Mouse (Mus musculus): ENCODE results near the gene Ppp4r2. TPM values are rescaled to one million over a fixed set of nuclear protein-coding genes. Genes with fewer than 3 reads are reported as not detected.

The Ppp4r2 gene
- 8.1 and 8.7 TPM in 2 replicates for polyA plus RNA-seq (2015; fragmentation: Nextera tagmentation; extraction: Ambion mirVana)

GRCm38 (mm10) chr6:100833355-100833754 lies at the start of gene Ppp4r2:
Gene Ppp4r2, plus strand, starts transcription at chr6:100833622.
- under 1% methylated on average over 32 of the region's 50 CpGs for WGBS

GRCm38 (mm10) chr6:100787726-100788125 lies 45.7 kb upstream of the Ppp4r2 start:
- H3K9me3 ChIP-seq (ENCODE audit: control insufficient read depth, low read length), result no peaks in the 10 kb centered on the region
- H3K4me3 ChIP-seq (ENCODE audit: low read length), result no peak overlapping the region
- no peak for ATAC-seq
- no peaks in the 10 kb centered on the region for H3K36me3 ChIP-seq (ENCODE audit: control insufficient read depth, insufficient read depth, low read length)
- H3K4me1 ChIP-seq (ENCODE audit: control insufficient read depth, insufficient read depth, low read length), result no peaks in the 10 kb centered on the region
- H3K4me2 ChIP-seq (ENCODE audit: low read depth, low read length), result no peak overlapping the region
- H3K27ac ChIP-seq (ENCODE audit: low read length), result no peak overlapping the region
- WGBS, result 91% methylated on average over 1 of the region's 1 CpGs
- H3K9ac ChIP-seq (ENCODE audit: low read depth, low read length), result no peak overlapping the region
- H3K27me3 ChIP-seq (replicated peaks; ENCODE audit: control insufficient read depth, insufficient read depth, low read length), result no peaks in the 10 kb centered on the region

More at GRCm38 (mm10) chr6:100833355-100833754, at the start of gene Ppp4r2:
- peaks cover 13% of the 10 kb centered on the region; the same call in 1 of the 2 replicates for H3K36me3 ChIP-seq (ENCODE audit: control insufficient read depth, insufficient read depth, low read length)
- H3K4me1 ChIP-seq (ENCODE audit: control insufficient read depth, insufficient read depth, low read length), result peaks cover 14% of the 10 kb centered on the region
- H3K4me3 ChIP-seq (ENCODE audit: low read length), result peak within 1 kb of the TSS; percentile 89
- no peaks in the 10 kb centered on the region for H3K9me3 ChIP-seq (ENCODE audit: control insufficient read depth, low read length)
- H3K27ac ChIP-seq (ENCODE audit: low read length), result peak within 1 kb of the TSS; percentile 81
- peak within 1 kb of the TSS; percentile 67 for H3K4me2 ChIP-seq (ENCODE audit: low read depth, low read length)
- H3K9ac ChIP-seq (ENCODE audit: low read depth, low read length), result peak within 1 kb of the TSS; percentile 89
- ATAC-seq, result peak; percentile 96
- H3K27me3 ChIP-seq (replicated peaks; ENCODE audit: control insufficient read depth, insufficient read depth, low read length), result no peaks in the 10 kb centered on the region

- Histone ChIP-seq H3K27ac (ENCODE audit: low read length) (no peak overlapping the region), H3K9ac (ENCODE audit: low read depth, low read length) (no peak overlapping the region), H3K4me3 (ENCODE audit: low read length) (no peak overlapping the region), H3K9me3 (ENCODE audit: control insufficient read depth, low read length) (no peaks in the 10 kb centered on the region), H3K4me2 (ENCODE audit: low read depth, low read length) (no peak overlapping the region), H3K4me1 (ENCODE audit: control insufficient read depth, insufficient read depth, low read length) (no peaks in the 10 kb centered on the region), H3K27me3 (replicated peaks; ENCODE audit: control insufficient read depth, insufficient read depth, low read length) (no peaks in the 10 kb centered on the region), H3K36me3 (ENCODE audit: control insufficient read depth, insufficient read depth, low read length) (no peaks in the 10 kb centered on the region)
- no peak for ATAC-seq
- WGBS, result 90% methylated on average over 1 of the region's 1 CpGs
Measured at GRCm38 (mm10) chr6:100789161-100789560, 44.3 kb upstream of the Ppp4r2 start.

- H3K9ac ChIP-seq (ENCODE audit: low read depth, low read length), result no peak overlapping the region
- H3K36me3 ChIP-seq (ENCODE audit: control insufficient read depth, insufficient read depth, low read length), result no peaks in the 10 kb centered on the region
- no peaks in the 10 kb centered on the region for H3K4me1 ChIP-seq (ENCODE audit: control insufficient read depth, insufficient read depth, low read length)
- H3K27ac ChIP-seq (ENCODE audit: low read length), result no peak overlapping the region
- peaks cover under 1% of the 10 kb centered on the region; the same call in 1 of the 2 replicates for H3K9me3 ChIP-seq (ENCODE audit: control insufficient read depth, low read length)
- no peak for ATAC-seq
- 64% methylated on average over 3 of the region's 3 CpGs for WGBS
- H3K4me3 ChIP-seq (ENCODE audit: low read length), result no peak overlapping the region
- H3K27me3 ChIP-seq (replicated peaks; ENCODE audit: control insufficient read depth, insufficient read depth, low read length), result no peaks in the 10 kb centered on the region
- no peak overlapping the region for H3K4me2 ChIP-seq (ENCODE audit: low read depth, low read length)
Measured at GRCm38 (mm10) chr6:100792055-100792659, 41.3 kb upstream of the Ppp4r2 start.

GRCm38 (mm10) chr6:100792973-100793769 lies 40.3 kb upstream of the Ppp4r2 start:
- Histone ChIP-seq H3K9ac (ENCODE audit: low read depth, low read length) (no peak overlapping the region), H3K9me3 (ENCODE audit: control insufficient read depth, low read length) (peaks cover 2% of the 10 kb centered on the region; the same call in 1 of the 2 replicates), H3K27ac (ENCODE audit: low read length) (no peak overlapping the region), H3K4me1 (ENCODE audit: control insufficient read depth, insufficient read depth, low read length) (no peaks in the 10 kb centered on the region), H3K36me3 (ENCODE audit: control insufficient read depth, insufficient read depth, low read length) (no peaks in the 10 kb centered on the region), H3K27me3 (replicated peaks; ENCODE audit: control insufficient read depth, insufficient read depth, low read length) (no peaks in the 10 kb centered on the region), H3K4me2 (ENCODE audit: low read depth, low read length) (no peak overlapping the region), H3K4me3 (ENCODE audit: low read length) (no peak overlapping the region)
- 58% methylated on average over 14 of the region's 14 CpGs for WGBS
- no peak for ATAC-seq

- H3K27me3 ChIP-seq (replicated peaks; ENCODE audit: control insufficient read depth, insufficient read depth, low read length), result no peaks in the 10 kb centered on the region
- no peak for ATAC-seq
- no peak overlapping the region for H3K27ac ChIP-seq (ENCODE audit: low read length)
Measured at GRCm38 (mm10) chr6:100795797-100796196, 37.6 kb upstream of the Ppp4r2 start.

GRCm38 (mm10) chr6:100799290-100799689 lies 34.1 kb upstream of the Ppp4r2 start:
- Histone ChIP-seq H3K4me3 (ENCODE audit: low read length) (no peak overlapping the region), H3K4me1 (ENCODE audit: control insufficient read depth, insufficient read depth, low read length) (no peaks in the 10 kb centered on the region), H3K27ac (ENCODE audit: low read length) (no peak overlapping the region), H3K27me3 (replicated peaks; ENCODE audit: control insufficient read depth, insufficient read depth, low read length) (no peaks in the 10 kb centered on the region), H3K4me2 (ENCODE audit: low read depth, low read length) (no peak overlapping the region), H3K9ac (ENCODE audit: low read depth, low read length) (no peak overlapping the region), H3K36me3 (ENCODE audit: control insufficient read depth, insufficient read depth, low read length) (no peaks in the 10 kb centered on the region), H3K9me3 (ENCODE audit: control insufficient read depth, low read length) (peaks cover 2% of the 10 kb centered on the region; the same call in 1 of the 2 replicates)
- WGBS, result 92% methylated on average over 6 of the region's 6 CpGs
- ATAC-seq, result no peak

More at GRCm38 (mm10) chr6:100795797-100796196, 37.6 kb upstream of the Ppp4r2 start:
- peaks cover 2% of the 10 kb centered on the region; the same call in 1 of the 2 replicates for H3K9me3 ChIP-seq (ENCODE audit: control insufficient read depth, low read length)
- no peak overlapping the region for H3K4me2 ChIP-seq (ENCODE audit: low read depth, low read length)
- H3K4me1 ChIP-seq (ENCODE audit: control insufficient read depth, insufficient read depth, low read length), result no peaks in the 10 kb centered on the region
- H3K9ac ChIP-seq (ENCODE audit: low read depth, low read length), result no peak overlapping the region
- no peaks in the 10 kb centered on the region for H3K36me3 ChIP-seq (ENCODE audit: control insufficient read depth, insufficient read depth, low read length)
- H3K4me3 ChIP-seq (ENCODE audit: low read length), result no peak overlapping the region
- WGBS, result 46% methylated on average over 6 of the region's 6 CpGs

- Histone ChIP-seq H3K4me1 (ENCODE audit: control insufficient read depth, insufficient read depth, low read length) (no peaks in the 10 kb centered on the region), H3K4me3 (ENCODE audit: low read length) (no peak overlapping the region), H3K9ac (ENCODE audit: low read depth, low read length) (no peak overlapping the region), H3K27me3 (replicated peaks; ENCODE audit: control insufficient read depth, insufficient read depth, low read length) (no peaks in the 10 kb centered on the region), H3K27ac (ENCODE audit: low read length) (no peak overlapping the region), H3K36me3 (ENCODE audit: control insufficient read depth, insufficient read depth, low read length) (no peaks in the 10 kb centered on the region), H3K9me3 (ENCODE audit: control insufficient read depth, low read length) (peaks cover 2% of the 10 kb centered on the region; the same call in 1 of the 2 replicates), H3K4me2 (ENCODE audit: low read depth, low read length) (no peak overlapping the region)
- ATAC-seq, result no peak
- WGBS, result 90% methylated on average over 4 of the region's 4 CpGs
Measured at GRCm38 (mm10) chr6:100799766-100800165, 33.7 kb upstream of the Ppp4r2 start.

GRCm38 (mm10) chr6:100800497-100800955 lies 32.9 kb upstream of the Ppp4r2 start:
- 0 out of 2 replicates have a peak overlapping the region, but pooled peaks have one; percentile 7 for H3K4me2 ChIP-seq (ENCODE audit: low read depth, low read length)
- H3K4me1 ChIP-seq (ENCODE audit: control insufficient read depth, insufficient read depth, low read length), result no peaks in the 10 kb centered on the region
- H3K27ac ChIP-seq (ENCODE audit: low read length), result no peak overlapping the region
- H3K4me3 ChIP-seq (ENCODE audit: low read length), result peak overlapping the region; percentile 6; the same call in 1 of the 2 replicates
- H3K9ac ChIP-seq (ENCODE audit: low read depth, low read length), result no peak overlapping the region
- peaks cover 2% of the 10 kb centered on the region; the same call in 1 of the 2 replicates for H3K9me3 ChIP-seq (ENCODE audit: control insufficient read depth, low read length)
- H3K27me3 ChIP-seq (replicated peaks; ENCODE audit: control insufficient read depth, insufficient read depth, low read length), result no peaks in the 10 kb centered on the region
- H3K36me3 ChIP-seq (ENCODE audit: control insufficient read depth, insufficient read depth, low read length), result no peaks in the 10 kb centered on the region
- peak; percentile 29; the same call in 1 of the 2 replicates for ATAC-seq
- 27% methylated on average over 10 of the region's 10 CpGs for WGBS

Measured in intestine, embryonic 16.5 days (tissue).